Mouse (Mus musculus) retina, postnatal 1 day (tissue): ENCODE data around the gene Bpifa6.
"Not testable (repeated sequence)": the region's sequence is repeated elsewhere in the genome, so short reads cannot be mapped to it uniquely, and the experiment has no call there.

ENCODE experiments used
- DNase-seq: peaks from one replicate; pipeline ENCODE4 v3.0.0-alpha.2; 2012

The Bpifa6 gene

DNA sequence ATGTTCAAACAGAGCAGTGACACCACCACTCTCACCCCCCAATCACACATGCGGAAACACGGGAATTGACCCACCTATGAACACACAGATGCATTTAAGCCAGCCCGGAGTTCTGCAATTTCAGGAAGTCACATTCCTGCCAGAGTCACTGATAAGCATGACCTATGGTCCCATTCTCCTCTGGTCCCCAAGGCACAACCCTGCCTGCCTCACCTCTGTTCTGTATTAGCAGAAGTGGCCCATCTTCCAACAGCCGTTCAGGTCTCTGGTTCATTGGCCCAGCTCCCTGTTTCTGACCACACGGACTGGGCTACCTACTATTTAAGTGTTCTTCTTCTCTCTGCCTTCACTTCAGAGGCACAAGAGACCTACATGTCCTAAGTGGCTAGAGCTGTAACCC is at the start of gene Bpifa6:
TSS of gene Bpifa6 (plus strand) at position 364 of the 400 bp plus-strand sequence.
- no peak for DNase-seq

DNA sequence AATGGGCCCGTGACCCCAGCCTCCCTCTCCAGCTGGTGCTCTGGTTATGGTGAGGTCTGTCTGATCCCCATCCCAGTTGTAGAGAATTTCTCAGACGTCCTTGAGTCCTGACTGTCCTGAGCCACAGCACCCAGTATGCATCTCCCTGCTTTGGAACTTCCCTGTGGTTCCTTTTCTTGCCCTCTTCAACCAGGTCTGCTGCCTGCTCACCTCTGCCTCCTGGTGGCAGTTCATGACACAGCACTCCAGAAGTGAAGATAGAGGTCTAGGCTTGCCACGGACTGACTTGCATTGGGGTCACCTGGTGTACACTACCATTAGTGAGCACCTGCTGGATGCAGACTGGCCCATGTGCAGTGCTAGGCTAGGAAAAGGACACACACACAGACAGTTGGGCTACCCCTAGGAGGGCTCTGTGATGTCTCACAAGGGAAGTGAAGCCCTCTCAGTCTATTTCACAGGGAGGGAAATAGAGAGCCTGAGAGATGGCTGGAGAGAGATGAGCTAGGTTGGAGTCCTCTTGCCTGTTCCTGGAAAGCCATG is 44.8 kb upstream of the Bpifa6 start:
- DNase-seq = peak; percentile 74

DNA sequence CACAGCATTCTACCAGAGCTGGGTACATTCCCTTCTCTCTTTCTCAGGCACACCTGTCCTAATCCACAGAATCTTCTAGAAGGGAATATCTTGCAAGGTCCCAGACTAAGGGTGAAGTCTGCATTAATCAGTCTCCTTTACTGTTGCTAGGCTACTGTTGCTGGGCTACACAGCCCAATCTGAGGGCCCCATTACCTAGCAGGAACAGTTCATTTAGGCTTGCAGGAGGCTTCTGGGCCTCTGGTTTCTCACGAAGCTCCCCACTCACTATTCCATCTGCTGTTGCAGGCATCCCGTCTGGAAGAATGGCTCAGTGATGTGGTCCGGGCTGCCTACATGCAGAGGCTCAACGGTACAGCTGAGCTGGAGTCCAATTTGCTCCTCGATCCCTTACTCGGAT is 43.6 kb upstream of the Bpifa6 start:
- peak; percentile 30 for DNase-seq

DNA sequence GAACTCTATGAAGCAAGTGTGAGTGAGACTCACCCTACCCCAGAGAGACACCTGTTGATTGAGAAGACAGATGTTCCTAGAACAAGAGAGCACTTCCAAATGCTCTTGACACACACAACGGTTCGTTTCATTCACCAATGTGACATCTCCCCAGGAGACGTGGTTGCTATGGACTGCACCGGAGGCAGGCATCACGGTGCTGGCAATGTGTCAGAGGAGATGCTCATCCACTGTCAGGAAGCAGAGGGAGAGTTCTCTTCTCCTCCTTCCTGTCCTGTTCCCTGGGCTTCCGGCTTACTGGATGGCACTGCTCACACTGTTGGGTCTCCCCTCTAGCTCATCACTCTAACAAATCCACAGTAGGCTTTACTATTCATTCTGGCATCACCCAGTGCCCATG is 41.4 kb upstream of the Bpifa6 start:
- DNase-seq = peak; percentile 45

DNA sequence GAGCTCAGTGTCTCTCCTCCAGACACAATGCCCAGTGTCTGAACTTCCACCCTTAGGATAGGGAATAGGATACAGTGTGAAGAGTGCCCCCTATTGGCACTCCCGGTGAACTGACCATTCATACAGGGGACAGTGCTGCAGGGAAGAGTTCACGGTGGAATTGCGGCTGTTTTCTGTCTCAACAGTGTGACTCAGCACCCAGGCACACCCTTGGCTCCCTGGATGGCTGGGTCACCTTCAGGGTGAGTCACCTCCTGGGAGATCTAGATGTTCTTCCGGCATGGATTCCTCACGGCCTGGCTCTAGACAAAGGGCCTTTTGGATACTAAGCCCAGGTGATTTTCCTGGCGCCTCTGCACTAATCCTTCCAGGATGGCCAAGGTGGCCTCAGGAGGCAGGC is 39.4 kb upstream of the Bpifa6 start:
- no peak for DNase-seq

DNA sequence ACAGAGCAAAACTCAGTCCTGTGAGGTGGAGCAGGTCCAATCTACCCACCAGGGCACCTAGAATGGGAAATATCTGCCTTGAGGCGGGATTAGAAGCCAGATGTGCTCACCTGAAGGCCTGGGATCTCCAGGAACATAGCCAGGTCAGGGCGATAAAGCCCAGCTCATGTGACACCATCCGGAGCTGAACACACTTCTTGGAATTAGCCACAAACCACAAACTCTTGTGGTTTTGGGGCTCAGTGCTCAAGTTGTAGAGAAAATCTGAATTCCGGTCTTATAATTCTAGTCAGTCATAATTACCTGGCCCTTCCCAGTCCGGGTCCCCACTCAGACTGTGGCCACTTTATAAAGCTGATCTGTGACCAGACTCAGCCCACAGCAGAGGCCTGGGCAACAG is 36.9 kb upstream of the Bpifa6 start, which contains the start of gene Bpifb4:
TSS of gene Bpifb4 (plus strand) at position 370 of the 400 bp plus-strand sequence.
- DNase-seq = no peak

DNA sequence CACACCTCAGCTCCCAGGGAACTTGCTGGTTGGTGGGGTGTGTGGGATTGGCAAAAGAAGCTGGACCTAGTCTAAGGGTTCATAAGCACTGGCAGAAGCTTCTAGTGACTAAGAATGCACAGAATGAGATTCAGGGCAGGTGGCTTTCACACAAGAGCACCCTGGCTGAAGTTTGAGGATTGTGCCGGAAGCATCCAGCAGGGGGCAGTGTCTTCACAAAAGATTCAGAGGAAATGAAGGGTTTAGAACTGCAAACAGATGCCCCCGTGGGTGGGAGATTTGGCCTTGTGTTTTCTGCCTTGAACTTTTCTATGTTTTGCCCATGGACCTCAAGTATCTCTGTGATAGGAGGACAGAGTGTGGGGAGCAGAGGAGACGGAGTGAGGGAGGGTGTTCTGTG is 31.2 kb upstream of the Bpifa6 start:
- peak; percentile 77 for DNase-seq

DNA sequence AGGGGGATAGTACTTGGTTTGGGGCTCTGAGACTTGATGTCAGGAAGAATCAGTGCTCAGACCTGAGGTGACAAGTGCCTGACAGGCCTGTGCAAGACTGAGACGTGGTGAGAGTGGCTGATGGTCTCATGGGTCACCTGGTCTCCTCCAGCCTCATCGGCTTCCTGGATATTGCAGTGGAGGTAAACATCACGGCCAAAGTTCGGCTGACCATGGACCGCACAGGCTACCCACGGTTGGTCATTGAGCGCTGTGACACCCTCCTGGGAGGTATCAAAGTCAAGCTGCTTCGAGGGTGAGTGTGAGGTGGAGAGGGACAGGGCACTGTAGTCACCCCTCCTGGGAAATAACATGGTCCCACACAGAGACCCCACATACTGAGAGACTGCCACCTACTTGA is 30.2 kb upstream of the Bpifa6 start:
- DNase-seq = no peak

DNA sequence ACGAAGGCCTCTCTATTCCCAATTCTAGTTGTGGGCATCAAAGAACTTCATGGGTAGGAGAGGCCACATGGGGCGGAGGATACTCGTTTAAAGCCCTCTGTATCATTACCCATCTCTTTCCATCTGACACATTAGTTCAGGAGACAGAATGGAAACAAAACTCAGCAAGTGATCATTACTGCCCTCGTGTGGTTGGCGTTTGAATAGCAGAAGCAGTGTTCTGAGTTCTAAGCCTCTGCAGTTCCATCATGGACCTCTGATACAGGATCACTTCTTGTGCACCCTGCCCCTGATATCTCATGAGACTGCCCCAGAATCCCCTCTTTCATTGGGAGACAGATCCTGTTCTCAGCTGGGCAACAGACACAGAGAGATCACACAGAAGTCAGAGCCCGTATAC is 21.8 kb upstream of the Bpifa6 start:
- DNase-seq = peak; percentile 84

DNA sequence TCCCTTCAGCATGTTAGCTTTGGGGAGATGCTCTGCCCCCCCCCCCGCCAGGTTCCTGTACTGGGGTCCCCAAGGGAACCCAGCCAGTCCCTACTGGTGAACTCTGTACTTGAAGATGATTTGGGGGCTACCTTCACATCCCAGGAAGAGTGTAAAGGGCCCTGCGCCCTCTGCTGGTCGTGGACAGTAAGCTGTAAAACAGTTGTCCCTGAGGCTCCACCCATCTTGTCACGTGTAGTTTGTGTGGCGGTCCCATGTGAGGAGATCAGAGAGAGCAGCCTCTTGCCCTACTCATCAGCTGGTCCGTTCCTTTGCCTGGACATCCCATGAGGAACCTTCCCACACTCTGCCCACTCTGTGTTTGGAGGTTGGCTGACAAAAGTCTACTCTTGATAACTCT is 20.9 kb upstream of the Bpifa6 start:
- peak; percentile 87 for DNase-seq

DNA sequence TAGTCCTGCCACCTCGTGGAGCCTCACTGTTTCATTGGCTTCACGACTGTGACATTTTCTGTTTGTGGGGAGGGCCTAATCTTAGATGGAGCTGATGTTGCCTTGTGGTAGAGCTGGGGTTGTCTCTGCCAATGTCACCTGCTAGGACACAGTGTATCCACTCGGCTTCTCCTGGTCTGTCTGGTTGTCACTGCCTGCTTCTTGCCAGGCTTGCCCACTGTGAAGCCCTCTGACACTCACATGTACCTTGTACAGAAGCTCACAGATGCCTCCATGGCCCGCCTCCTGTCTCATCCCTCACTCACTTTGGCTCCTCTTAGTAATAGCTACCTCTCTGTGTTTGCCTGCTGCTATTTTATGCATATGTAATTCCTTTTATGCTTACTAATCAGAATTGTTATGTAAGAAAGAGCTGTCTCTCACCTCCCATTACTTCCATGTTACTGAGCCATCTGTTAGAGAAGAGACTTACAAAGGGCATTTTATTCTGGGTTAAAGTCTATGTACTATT is 11.9 kb upstream of the Bpifa6 start:
- DNase-seq = no peak

DNA sequence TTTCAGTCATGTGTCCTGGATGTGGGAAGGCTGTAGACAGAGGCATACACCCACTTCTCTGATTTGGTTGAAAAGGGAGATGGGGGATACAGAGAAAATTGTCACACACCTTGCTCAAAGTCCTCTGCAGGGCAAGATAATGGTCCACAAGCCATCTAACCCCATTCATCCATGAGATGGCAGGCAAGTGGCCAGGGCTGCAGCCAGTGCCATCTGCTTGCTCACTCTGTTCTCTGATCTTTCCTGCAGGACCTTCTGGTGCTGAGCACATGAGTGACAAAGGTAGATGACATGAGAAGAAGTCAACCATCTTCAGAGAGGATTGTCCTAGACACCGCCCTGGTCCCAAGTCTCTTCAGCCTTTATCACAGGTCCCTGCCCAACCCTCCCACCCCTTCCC is 11.4 kb upstream of the Bpifa6 start:
- DNase-seq = no peak

DNA sequence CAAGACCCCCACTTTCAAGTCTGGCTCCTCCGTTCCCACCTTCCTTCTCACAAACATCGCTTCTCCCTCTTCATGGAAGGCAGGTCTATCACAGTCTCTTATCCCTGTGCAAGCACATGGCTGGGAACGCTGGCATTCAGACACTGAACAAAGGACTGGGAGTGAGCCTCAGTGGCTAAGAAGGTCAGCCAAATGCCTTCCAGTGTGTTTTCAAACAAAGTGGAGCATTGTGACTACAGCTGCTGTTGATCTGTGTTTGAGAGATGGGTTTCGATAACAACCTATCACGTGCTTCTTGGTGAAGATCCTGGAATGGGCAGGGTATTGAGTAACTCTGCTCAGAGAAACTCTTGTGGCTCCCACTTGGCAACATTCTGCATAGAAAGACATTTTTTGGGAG is 4.5 kb upstream of the Bpifa6 start:
- peak; percentile 80 for DNase-seq

DNA sequence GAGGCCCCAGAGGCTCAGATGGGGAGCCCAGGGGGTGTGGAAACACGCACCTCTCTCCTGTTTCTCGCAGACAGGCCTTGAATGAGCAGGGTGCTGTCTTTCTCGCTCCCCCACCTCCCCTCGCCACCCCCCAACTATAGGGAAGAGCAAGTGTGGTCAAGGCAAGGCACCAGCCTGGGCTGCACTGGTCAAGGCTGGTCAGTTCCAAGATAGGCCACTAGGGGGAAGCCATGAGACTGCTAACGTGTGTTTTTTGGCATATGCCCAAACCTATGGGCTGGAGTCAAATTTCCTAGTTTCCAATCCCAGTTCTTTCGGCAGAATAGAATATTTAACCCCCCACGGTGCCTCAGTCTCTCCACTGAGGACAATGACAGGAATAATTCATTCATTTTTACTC is 21.0 kb downstream of the Bpifa6 start:
- peak; percentile 81 for DNase-seq

DNA sequence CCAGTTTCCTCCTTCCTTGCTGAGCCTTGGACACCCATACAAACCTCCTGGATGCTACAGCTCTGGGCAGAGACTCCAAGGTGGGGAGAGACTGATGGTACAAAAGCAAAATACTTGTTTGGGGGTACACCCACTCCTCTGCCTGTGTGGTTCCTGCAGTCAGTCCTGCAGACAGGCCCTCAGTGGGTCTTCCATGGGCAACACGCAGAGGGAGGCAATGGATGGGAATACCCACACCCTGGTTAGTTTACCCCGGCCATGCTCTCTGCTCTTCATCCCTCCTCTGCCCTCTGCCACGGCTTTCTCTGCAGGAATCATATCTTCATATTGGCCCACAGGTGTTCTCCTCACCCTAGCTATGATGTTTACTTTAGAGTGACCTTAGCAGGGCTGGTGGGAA is 25.8 kb downstream of the Bpifa6 start:
- no peak for DNase-seq

DNA sequence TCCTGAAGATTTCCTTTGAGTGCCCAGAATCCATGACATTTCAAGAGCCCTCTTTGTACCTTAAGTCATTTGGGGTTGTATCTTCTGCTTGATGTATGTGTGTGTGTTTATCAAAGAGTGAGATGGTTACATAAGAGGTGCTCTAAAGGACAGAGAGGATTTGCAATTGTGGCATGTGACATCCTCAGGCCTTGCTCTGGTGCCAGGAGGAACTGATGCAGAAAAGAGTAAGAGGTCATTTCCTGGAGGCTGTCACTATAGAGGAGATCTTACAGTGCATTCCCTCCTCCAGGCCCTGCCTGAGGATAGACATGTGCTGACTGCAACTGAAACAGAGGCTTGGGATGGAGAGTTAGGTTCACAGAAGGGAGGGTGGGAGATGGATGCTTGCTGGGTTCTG is 26.3 kb downstream of the Bpifa6 start:
- no peak for DNase-seq

DNA sequence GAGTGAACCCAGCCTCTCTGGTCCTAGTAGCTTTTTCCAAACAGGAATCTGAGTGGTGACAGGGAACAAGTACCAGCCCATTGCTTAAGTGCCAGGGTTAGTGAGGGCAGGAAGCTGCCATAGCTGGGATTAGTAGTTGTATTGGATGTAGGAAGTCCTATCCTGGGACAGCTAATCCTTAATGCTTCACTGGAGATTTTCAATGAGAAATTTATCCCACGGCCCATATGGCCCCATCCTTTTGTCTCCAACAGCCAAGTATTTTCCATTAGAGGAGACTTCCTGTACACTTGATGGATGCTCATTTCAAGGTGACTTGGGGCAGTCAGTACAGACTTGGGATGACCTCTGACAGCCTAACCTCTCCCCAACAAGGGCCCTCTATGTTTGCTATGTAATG is 29.7 kb downstream of the Bpifa6 start:
- DNase-seq = peak; percentile 78

DNA sequence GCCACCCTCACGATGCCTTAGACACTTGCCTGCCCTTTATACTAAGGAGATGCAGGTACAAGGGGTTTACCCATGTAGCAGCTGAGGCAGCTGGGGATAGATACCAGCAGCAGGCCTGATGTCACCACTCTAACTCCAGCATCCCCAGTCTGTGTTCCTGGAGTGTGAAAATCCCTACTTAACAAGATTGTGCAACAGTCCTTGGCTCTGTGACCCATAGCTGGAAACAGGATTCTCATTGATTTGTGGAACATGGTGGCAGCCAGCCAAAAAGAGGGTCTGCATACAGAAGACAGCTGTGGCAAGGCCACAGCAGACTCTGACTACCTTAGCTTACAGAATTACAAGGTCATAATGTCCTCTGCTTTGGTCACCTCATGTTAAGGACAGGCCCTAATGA is 30.3 kb downstream of the Bpifa6 start:
- peak; percentile 71 for DNase-seq

DNA sequence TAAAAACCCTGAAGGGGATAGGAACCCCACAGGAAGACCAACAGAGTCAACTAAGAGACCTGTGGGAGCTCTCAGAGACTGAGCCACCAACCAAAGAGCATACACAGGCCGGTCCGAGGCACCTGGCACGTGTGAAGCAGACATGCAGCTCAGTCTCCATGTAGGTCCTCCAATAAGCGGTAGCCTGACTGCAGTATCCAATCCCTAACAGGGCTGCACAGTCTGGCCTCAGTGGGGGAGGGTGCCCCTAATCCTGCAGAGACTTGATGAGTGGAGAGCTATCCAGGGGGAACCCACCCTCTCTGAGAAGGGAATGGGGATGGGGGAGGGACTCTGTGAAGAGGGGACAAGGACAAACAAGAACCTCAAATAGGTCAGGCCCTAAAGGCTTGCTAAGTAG is 31.0 kb downstream of the Bpifa6 start:
- no peak for DNase-seq

DNA sequence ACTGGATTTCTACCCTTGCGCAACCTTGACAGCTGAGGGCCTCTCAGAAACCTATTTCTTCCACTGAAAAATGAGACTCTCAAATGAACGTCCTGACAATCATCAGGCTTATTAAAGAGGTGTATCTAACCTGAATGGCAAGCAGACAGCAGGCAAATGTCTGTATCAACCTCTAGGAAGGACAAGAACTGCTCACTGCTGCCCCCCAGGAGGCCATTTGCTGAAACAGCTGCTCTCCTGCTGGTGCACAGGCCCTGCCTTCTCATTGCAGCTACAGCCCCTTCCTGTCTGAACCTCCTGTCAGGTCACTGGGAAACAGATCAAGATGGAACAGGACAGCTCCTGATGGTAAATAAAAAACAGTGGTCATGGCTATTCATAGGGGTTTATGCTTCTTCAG is 31.6 kb downstream of the Bpifa6 start:
- peak; percentile 17 for DNase-seq

DNA sequence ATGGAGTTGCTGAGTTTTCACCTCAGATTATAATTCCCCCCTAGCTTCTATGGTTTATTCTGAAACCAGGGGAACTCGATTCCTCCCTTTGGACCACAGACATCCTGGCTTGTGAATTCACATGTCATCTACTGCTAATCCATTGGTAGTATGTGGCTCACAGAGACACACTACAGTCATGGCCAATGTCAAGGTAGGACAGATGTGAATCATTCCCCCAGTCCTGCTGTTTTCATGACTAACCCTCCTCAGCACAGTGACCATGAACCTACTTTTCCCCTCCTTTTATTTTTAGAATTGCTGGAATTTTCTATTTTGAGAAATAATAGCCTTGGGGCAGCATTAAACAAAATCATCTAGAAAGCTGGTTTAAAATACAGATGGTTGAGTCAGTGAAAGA is 32.6 kb downstream of the Bpifa6 start:
- no peak for DNase-seq

DNA sequence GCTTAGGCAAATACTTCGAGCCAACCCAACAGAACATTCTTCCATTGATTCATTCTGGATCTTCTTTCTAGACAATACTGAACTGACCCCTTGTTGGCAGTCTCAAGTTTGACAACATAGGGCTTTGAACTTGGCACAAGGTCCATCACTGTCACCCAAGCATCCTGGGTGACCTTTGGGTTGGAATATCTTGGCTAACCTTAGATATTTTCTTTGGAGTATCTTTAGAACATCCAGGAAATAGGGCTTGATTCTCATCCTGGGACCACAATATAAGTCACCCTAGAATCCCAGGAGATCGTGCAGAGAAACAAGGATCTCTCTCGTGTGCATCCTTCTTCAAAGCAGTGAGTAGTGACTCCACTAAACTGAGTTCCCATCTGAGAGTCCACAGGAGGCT is 33.2 kb downstream of the Bpifa6 start, which contains the start of gene Bpifa2:
TSS of gene Bpifa2 (plus strand) at position 301 of the 400 bp plus-strand sequence.
- no peak for DNase-seq

DNA sequence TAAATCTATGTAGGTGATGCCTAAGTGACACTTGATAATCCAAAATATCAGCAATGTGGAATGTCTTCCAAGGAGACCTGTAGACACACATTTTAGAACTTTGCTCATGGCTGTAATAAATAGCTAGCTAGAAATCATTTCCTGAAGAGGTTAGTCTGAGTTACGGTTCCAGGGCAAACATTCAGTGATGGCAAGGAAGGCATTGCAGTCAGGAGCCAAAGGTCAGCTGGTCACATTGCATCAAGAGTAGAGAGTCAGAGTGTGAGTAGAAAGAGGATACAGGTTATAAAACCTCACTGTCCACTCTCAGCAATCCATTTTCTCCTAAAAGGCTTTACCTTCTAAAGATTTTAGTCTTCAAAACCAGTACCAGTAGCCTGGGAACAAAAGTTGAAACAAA is 43.2 kb downstream of the Bpifa6 start:
- DNase-seq = no peak

DNA sequence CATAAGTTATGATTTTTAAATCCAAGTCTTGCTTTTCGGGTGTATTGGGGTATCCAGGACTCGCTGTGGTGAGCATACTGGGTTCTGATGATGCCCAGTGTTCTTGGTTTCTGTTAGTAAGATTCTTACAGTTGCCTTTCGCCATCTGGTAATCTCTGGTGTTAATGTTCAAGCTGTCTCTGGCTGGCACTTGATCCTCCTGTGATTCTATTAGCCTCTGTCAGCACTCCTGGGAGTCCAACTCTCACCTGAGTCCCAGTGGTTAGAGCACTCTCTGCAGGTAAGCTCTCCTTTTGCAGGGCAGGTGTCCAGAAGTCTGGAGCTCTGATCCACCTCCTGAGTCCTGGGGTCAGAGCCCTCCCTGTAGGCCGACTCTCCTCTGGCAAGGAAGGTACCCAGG is 49.9 kb downstream of the Bpifa6 start:
- DNase-seq = not testable (repeated sequence)

DNA sequence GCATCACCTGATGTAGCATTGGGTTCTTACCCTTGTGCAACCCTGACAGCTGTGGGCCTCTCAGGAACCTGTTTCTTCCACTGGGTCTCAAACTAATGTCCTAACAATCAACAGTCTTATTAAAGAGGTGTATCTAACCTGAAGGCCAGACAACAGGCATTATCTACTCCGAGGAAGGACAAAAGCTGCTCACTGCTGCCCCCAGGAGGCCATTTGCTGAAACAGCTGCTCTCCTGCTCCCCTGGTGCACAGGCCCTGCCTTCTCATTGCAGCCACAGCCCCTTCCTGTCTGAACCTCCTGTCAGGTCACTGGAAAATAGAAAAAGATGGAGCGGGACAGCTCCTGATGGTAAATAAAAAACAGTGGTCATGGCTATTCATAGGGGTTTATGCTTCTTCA is 64.2 kb downstream of the Bpifa6 start:
- DNase-seq = peak; percentile 58
